Mouse (Mus musculus) hindbrain, embryonic 16.5 days (tissue): ENCODE measurements at regions not wholly inside any gene's neighbourhood (a gene's known extent, or its start where the extent isn't known, plus 50 kb on each side); places are given as distances from the start of the nearest gene placed in this dataset.

ENCODE experiments used
- ATAC-seq: fragments of 200-750 bp; cut with Nextera tagmentation; 2 replicates; pipeline ENCODE4 v1.8.0; 2017; ENCODE audit warnings: moderate TSS enrichment, moderate library complexity
- H3K27ac ChIP-seq: fragments of 300-500 bp; sonication (generic); 2 replicates; pipeline ENCODE4 v1.5.1; 2014; ENCODE audit warnings: low read depth, mild to moderate bottlenecking, control low read depth, low read length, moderate library complexity
- H3K27me3 ChIP-seq: fragments of 300-500 bp; sonication (generic); replicated peaks from 2 replicates; pipeline ENCODE4 v1.6.1; 2014; ENCODE audit warnings: low read length; ENCODE audit not compliant: control insufficient read depth, insufficient read depth
- H3K36me3 ChIP-seq: fragments of 300-500 bp; sonication (generic); 2 replicates; pipeline ENCODE4 v1.6.1; 2014; ENCODE audit warnings: mild to moderate bottlenecking, low read length, moderate library complexity, mixed read lengths; ENCODE audit not compliant: control insufficient read depth, insufficient read depth
- H3K4me1 ChIP-seq: fragments of 300-500 bp; sonication (generic); 2 replicates; pipeline ENCODE4 v1.6.1; 2014; ENCODE audit warnings: low read depth, low read length; ENCODE audit not compliant: control insufficient read depth, insufficient read depth
- H3K4me2 ChIP-seq: fragments of 300-500 bp; sonication (generic); 2 replicates; pipeline ENCODE4 v1.6.1; 2014; ENCODE audit warnings: mild to moderate bottlenecking, low read length, control low read depth, moderate library complexity
- H3K4me3 ChIP-seq: fragments of 300-500 bp; sonication (generic); 2 replicates; pipeline ENCODE4 v1.5.1; 2014; ENCODE audit warnings: mild to moderate bottlenecking, low read length, control low read depth, moderate library complexity
- H3K9ac ChIP-seq: fragments of 300-500 bp; sonication (generic); 2 replicates; pipeline ENCODE4 v1.6.1; 2014; ENCODE audit warnings: low read depth, mild to moderate bottlenecking, control low read depth, low read length, moderate library complexity
- H3K9me3 ChIP-seq: fragments of 300-500 bp; sonication (generic); 2 replicates; pipeline ENCODE4 v1.6.1; 2014; ENCODE audit warnings: mild to moderate bottlenecking, low read length, moderate library complexity; ENCODE audit not compliant: control insufficient read depth
- WGBS: fragments of 180-500 bp; shearing (Covaris S2); extraction: QIAGEN DNeasy Blood & Tissue Kit; methylation state at CpG from one replicate; pipeline ENCODE4 v1.1.7; 2014; 5-methylcytosine and 5-hydroxymethylcytosine counted together

DNA sequence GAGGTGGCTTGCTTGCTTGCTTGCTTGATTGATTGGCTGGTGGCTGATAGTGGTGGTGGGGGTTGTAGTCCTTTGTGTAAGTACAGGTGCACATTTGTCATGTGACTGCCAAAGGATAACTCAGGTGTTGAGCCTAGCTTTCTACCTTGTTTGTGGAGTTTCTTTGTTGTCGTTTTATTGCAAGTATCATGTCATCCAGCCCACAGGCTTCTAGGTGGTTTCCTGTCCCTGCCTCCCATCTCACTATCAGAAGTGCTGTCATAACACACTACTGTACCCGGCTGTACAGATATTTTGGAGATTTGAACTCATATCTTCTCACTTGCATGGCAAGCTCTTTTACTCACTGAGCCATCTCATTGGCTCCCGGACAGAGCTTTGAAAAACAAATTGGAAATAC is 186.9 kb downstream of the Cog6 start:
- ATAC-seq = no peak
- no peaks in the 10 kb centered on the region for H3K4me1 ChIP-seq
- H3K9ac ChIP-seq = no peak overlapping the region
- no peaks in the 10 kb centered on the region for H3K27me3 ChIP-seq
- H3K4me2 ChIP-seq = no peak overlapping the region
- no peak overlapping the region for H3K27ac ChIP-seq
- H3K36me3 ChIP-seq = no peaks in the 10 kb centered on the region
- H3K4me3 ChIP-seq = no peak overlapping the region
- H3K9me3 ChIP-seq = no peaks in the 10 kb centered on the region
- 85% methylated on average over 3 of the region's 3 CpGs for WGBS

DNA sequence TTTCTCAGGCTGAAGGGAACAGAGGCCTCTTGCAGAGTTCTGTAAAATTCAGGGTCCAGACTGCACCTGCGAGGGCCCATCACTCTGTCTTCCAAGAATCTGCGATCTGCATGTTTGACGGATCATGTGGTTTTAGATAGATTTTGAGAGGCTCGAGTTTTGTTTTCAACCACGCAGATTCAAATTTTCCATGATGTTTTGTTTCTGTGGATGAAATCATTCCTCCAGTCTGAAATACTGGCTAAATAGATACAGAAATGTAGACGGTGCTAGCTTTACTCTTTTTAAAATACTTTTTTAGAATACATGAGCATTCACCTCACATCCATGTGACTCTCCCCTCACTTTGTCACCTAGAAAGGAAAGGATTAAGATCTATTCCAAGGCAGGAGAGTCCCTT is 188.0 kb downstream of the Cog6 start:
- no peak for ATAC-seq

GRCm38 (mm10) chr3:52828473-52828872 is 188.6 kb downstream of the Cog6 start:
- no peaks in the 10 kb centered on the region for H3K9me3 ChIP-seq
- no peak overlapping the region for H3K27ac ChIP-seq
- ATAC-seq = no peak
- H3K4me2 ChIP-seq = no peak overlapping the region
- no peaks in the 10 kb centered on the region for H3K27me3 ChIP-seq
- H3K36me3 ChIP-seq = no peaks in the 10 kb centered on the region
- H3K4me3 ChIP-seq = no peak overlapping the region
- 84% methylated on average over 4 of the region's 4 CpGs for WGBS
- H3K4me1 ChIP-seq = no peaks in the 10 kb centered on the region
- no peak overlapping the region for H3K9ac ChIP-seq

More for the DNA sequence above, 188.0 kb downstream of the Cog6 start:
- WGBS = 95% methylated on average over 6 of the region's 6 CpGs
- H3K36me3 ChIP-seq = no peaks in the 10 kb centered on the region
- no peak overlapping the region for H3K27ac ChIP-seq
- H3K27me3 ChIP-seq = no peaks in the 10 kb centered on the region
- no peak overlapping the region for H3K4me2 ChIP-seq
- no peak overlapping the region for H3K9ac ChIP-seq
- no peaks in the 10 kb centered on the region for H3K4me1 ChIP-seq
- no peaks in the 10 kb centered on the region for H3K9me3 ChIP-seq
- H3K4me3 ChIP-seq = no peak overlapping the region

GRCm38 (mm10) chr3:52822848-52823247 is 194.2 kb downstream of the Cog6 start:
- no peaks in the 10 kb centered on the region for H3K36me3 ChIP-seq
- no peak overlapping the region for H3K9ac ChIP-seq
- no peaks in the 10 kb centered on the region for H3K4me1 ChIP-seq
- no peak overlapping the region for H3K27ac ChIP-seq
- 29% methylated on average over 5 of the region's 5 CpGs for WGBS
- H3K9me3 ChIP-seq = no peaks in the 10 kb centered on the region
- no peak for ATAC-seq
- no peak overlapping the region for H3K4me2 ChIP-seq
- H3K4me3 ChIP-seq = no peak overlapping the region
- no peaks in the 10 kb centered on the region for H3K27me3 ChIP-seq

- Histone ChIP-seq H3K4me2 (no peak overlapping the region), H3K9ac (no peak overlapping the region), H3K27ac (no peak overlapping the region), H3K36me3 (no peaks in the 10 kb centered on the region), H3K27me3 (no peaks in the 10 kb centered on the region), H3K4me3 (no peak overlapping the region), H3K9me3 (no peaks in the 10 kb centered on the region), H3K4me1 (no peaks in the 10 kb centered on the region)
- 17% methylated on average over 5 of the region's 5 CpGs for WGBS
- ATAC-seq = no peak
Measured at GRCm38 (mm10) chr3:52821450-52821849, 195.6 kb downstream of the Cog6 start.

- no peak overlapping the region for H3K27ac ChIP-seq
- H3K27me3 ChIP-seq = no peaks in the 10 kb centered on the region
- WGBS = 88% methylated on average over 4 of the region's 4 CpGs
- H3K4me2 ChIP-seq = no peak overlapping the region
- no peak for ATAC-seq
- H3K9me3 ChIP-seq = no peaks in the 10 kb centered on the region
- H3K4me3 ChIP-seq = no peak overlapping the region
- H3K9ac ChIP-seq = no peak overlapping the region
- no peaks in the 10 kb centered on the region for H3K36me3 ChIP-seq
- no peaks in the 10 kb centered on the region for H3K4me1 ChIP-seq
Measured at GRCm38 (mm10) chr3:52818401-52818800, 198.6 kb downstream of the Cog6 start.

- 83% methylated on average over 6 of the region's 6 CpGs for WGBS
- H3K27ac ChIP-seq = no peak overlapping the region
- no peak overlapping the region for H3K4me2 ChIP-seq
- H3K9ac ChIP-seq = no peak overlapping the region
- H3K4me3 ChIP-seq = no peak overlapping the region
- no peaks in the 10 kb centered on the region for H3K36me3 ChIP-seq
- no peak for ATAC-seq
- H3K4me1 ChIP-seq = no peaks in the 10 kb centered on the region
- H3K27me3 ChIP-seq = no peaks in the 10 kb centered on the region
- H3K9me3 ChIP-seq = no peaks in the 10 kb centered on the region
Measured at GRCm38 (mm10) chr3:52817416-52817815, 199.6 kb downstream of the Cog6 start.

DNA sequence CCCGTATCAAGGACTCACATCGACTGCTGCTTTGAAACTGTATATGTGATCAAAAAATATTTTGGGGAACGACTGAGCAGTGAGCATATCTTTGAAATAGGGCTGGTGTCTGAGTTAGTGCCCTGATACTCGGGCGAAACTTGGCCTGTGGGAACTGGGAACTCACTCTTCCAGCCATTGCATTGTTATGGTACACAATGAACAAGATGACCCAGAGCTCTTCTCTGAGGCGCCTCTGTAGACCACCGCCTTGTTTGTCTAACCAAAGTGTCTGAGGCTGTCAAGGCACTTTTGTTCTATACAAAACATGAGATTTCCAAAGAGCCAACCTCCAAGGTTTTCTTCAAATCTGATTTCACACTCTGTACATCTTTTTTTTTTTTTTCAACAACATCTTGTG is 201.5 kb downstream of the Cog6 start:
- WGBS = 34% methylated on average over 7 of the region's 7 CpGs
- Histone ChIP-seq H3K4me1 (no peaks in the 10 kb centered on the region), H3K27me3 (no peaks in the 10 kb centered on the region), H3K9ac (no peak overlapping the region), H3K4me3 (no peak overlapping the region), H3K36me3 (no peaks in the 10 kb centered on the region), H3K4me2 (no peak overlapping the region), H3K27ac (no peak overlapping the region), H3K9me3 (no peaks in the 10 kb centered on the region)
- ATAC-seq = no peak

DNA sequence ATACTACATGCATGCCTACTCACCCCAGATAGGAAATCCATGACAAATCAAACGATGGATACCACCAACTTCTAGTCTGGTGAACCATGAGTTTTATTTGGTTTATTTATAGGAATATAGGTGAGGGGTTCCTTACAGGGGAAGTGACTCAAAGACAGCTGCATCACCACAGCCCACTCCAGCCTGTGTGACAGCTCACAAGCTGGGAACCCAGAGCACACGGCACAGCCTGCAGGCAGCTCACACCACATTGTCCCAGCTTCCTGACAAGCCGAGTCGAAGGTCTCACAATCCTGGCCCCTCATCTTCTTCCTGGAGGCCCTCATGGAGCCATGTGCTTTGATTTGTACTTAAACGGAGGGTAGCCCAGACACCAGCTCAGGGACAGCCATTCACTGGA is 214.7 kb downstream of the Cog6 start:
- 78% methylated on average over 5 of the region's 5 CpGs for WGBS
- no peaks in the 10 kb centered on the region for H3K4me1 ChIP-seq

DNA sequence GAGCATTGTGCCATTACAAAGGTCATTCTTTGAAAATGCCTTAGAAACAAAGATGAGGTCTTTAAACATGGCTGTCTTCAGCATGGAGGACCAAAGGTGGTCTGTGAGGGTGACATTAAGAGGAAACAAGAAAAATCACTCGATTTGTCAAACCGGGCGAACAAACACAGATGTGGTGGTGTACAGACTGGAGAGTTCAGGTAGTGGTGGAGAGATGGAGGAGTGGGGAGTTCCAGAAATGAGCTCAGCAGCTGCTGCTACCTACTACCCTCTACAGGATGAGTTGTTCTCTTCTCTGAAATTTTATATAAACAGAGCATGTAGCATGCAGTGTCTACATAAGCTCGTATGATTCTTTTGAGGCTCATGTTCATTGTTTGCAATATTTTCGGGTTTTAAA is 215.6 kb downstream of the Cog6 start:
- no peaks in the 10 kb centered on the region for H3K9me3 ChIP-seq
- H3K4me3 ChIP-seq = no peak overlapping the region
- no peak overlapping the region for H3K27ac ChIP-seq
- ATAC-seq = no peak
- WGBS = 92% methylated on average over 5 of the region's 5 CpGs
- no peaks in the 10 kb centered on the region for H3K4me1 ChIP-seq
- H3K9ac ChIP-seq = no peak overlapping the region
- no peaks in the 10 kb centered on the region for H3K27me3 ChIP-seq
- no peak overlapping the region for H3K4me2 ChIP-seq
- no peaks in the 10 kb centered on the region for H3K36me3 ChIP-seq

More for the DNA sequence above, 214.7 kb downstream of the Cog6 start:
- no peak for ATAC-seq
- H3K36me3 ChIP-seq = no peaks in the 10 kb centered on the region
- no peak overlapping the region for H3K9ac ChIP-seq
- no peak overlapping the region for H3K27ac ChIP-seq
- H3K9me3 ChIP-seq = no peaks in the 10 kb centered on the region
- no peak overlapping the region for H3K4me2 ChIP-seq
- H3K4me3 ChIP-seq = no peak overlapping the region
- H3K27me3 ChIP-seq = no peaks in the 10 kb centered on the region
